Mouse (Mus musculus) limb, embryonic 15.5 days (tissue): ENCODE results near the gene Shisal1. TPM values are rescaled to one million over a fixed set of nuclear protein-coding genes. Genes with fewer than 3 reads are reported as not detected.

ENCODE experiments used
- ATAC-seq: fragments of 200-750 bp; cut with Nextera tagmentation; 2 replicates; pipeline ENCODE4 v1.8.0; 2017; ENCODE audit warnings: low read depth, moderate TSS enrichment; ENCODE audit not compliant: insufficient number of reproducible peaks, low FRiP score, low TSS enrichment
- H3K27ac ChIP-seq: fragments of 300-500 bp; sonication (generic); 2 replicates; pipeline ENCODE4 v1.5.1; 2015; ENCODE audit warnings: moderate library complexity, mild to moderate bottlenecking, inconsistent platforms
- H3K27me3 ChIP-seq: fragments of 300-500 bp; sonication (generic); 2 replicates; pipeline ENCODE4 v1.6.1; 2015; ENCODE audit warnings: inconsistent platforms
- H3K36me3 ChIP-seq: fragments of 300-500 bp; sonication (generic); 2 replicates; pipeline ENCODE4 v1.6.1; 2015; ENCODE audit warnings: inconsistent platforms
- H3K4me1 ChIP-seq: fragments of 300-500 bp; sonication (generic); 2 replicates; pipeline ENCODE4 v1.6.1; 2015; ENCODE audit warnings: inconsistent platforms
- H3K4me2 ChIP-seq: fragments of 300-500 bp; sonication (generic); 2 replicates; pipeline ENCODE4 v1.6.1; 2015; ENCODE audit warnings: mild to moderate bottlenecking, inconsistent platforms
- H3K4me3 ChIP-seq: fragments of 300-500 bp; sonication (generic); 2 replicates; pipeline ENCODE4 v1.5.1; 2015; ENCODE audit warnings: mild to moderate bottlenecking, inconsistent platforms
- H3K9ac ChIP-seq: fragments of 300-500 bp; sonication (generic); 2 replicates; pipeline ENCODE4 v1.6.1; 2015; ENCODE audit warnings: inconsistent platforms
- H3K9me3 ChIP-seq: fragments of 300-500 bp; sonication (generic); 2 replicates; pipeline ENCODE4 v1.6.1; 2016; ENCODE audit warnings: inconsistent platforms
- WGBS: fragments of 180-500 bp; shearing (Covaris S2); methylation state at CpG from one replicate; pipeline ENCODE4 v1.1.7; 2015; 5-methylcytosine and 5-hydroxymethylcytosine counted together
- polyA plus RNA-seq: library from polyadenylated mRNA; unstranded; fragments of >200 nt; fragmentation: Nextera tagmentation; extraction: Ambion mirVana; gene quantifications from 2 replicates; pipeline ENCODE4 v1.2.1, GENCODE M21; 2015

The Shisal1 gene
- polyA plus RNA-seq, result 4.1 and 6.0 TPM in 2 replicates

DNA sequence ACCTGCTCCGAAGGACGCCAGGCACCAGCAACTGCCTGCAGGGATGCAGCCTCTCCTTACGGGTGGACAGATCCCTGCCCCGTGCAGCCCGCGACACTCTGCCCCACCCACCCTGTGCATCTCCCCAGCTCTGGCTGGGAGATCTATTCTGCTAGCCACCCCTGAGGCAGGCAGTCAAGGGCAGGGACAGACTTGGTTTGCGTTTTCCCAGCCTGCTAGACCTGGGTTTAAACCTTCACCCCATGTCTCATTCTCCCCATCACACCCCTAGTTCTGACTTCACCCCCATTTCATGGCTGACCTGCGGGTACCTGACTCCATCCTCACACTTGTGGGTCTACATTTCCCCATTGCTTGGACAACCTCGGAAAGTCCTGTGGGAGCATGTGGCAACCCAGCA lies at the start of gene Shisal1:
Shisal1 (minus strand) TSS at position 101 of the 400 bp plus-strand sequence.
- H3K27ac ChIP-seq, result no peak within 1 kb of the TSS
- no peak for ATAC-seq
- WGBS, result 14% methylated on average over 9 of the region's 9 CpGs
- H3K4me3 ChIP-seq, result peak within 1 kb of the TSS; percentile 51
- H3K4me2 ChIP-seq, result peak within 1 kb of the TSS; percentile 94
- peaks cover 86% of the 10 kb centered on the region for H3K27me3 ChIP-seq
- peaks cover 33% of the 10 kb centered on the region for H3K4me1 ChIP-seq
- H3K9me3 ChIP-seq, result no peaks in the 10 kb centered on the region
- peak within 1 kb of the TSS; percentile 42 for H3K9ac ChIP-seq
- H3K36me3 ChIP-seq, result no peaks in the 10 kb centered on the region

DNA sequence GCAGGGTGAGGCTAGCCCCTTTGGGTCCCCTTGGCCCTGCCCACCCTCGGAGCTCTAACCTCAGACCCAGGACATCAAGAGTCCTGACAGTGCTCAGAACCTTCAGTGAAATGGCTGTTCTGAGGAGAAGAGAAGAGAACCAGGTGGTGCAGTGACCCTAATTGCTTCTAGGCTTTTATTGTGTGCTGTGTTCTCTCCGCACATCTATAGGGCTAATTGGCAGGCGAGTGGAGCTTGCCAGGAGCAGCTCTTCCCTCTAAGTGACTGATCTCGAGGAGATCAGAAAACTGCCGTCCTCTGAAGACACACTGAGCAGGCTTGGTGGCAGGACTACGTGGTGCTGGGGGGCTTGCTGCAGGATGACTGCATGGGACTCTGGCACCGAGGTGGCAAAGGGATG lies 43.6 kb upstream of the Shisal1 start:
- ATAC-seq, result no peak
- H3K4me3 ChIP-seq, result no peak overlapping the region

DNA sequence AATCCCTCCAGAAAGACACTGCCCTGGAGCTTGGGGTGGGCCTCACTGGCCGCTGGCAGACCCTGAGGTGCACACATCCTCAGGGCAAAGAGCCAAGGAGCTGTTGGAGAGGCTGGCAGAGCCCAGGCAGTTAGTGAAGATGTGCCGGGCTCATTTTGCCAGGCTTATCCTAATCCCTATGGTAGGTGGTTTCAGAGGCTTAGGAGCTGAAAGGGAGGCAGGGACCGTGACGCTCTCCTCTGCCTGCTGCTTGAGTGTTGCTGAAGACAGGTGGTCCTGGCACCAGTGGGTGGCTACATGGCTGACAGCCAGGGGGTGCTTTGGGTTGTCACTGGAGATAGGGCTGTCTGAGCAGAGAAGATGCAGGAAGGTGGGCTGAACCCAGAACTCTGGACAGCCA lies 37.4 kb upstream of the Shisal1 start:
- Histone ChIP-seq H3K4me2 (no peak overlapping the region), H3K36me3 (no peaks in the 10 kb centered on the region), H3K4me3 (no peak overlapping the region), H3K27me3 (peaks cover 18% of the 10 kb centered on the region), H3K9me3 (no peaks in the 10 kb centered on the region), H3K27ac (no peak overlapping the region), H3K9ac (no peak overlapping the region), H3K4me1 (peaks cover 32% of the 10 kb centered on the region)
- WGBS, result 66% methylated on average over 4 of the region's 4 CpGs
- no peak for ATAC-seq

More for the DNA sequence above, 43.6 kb upstream of the Shisal1 start:
- Histone ChIP-seq H3K4me2 (no peak overlapping the region), H3K9me3 (no peaks in the 10 kb centered on the region), H3K4me1 (no peaks in the 10 kb centered on the region), H3K36me3 (no peaks in the 10 kb centered on the region), H3K27me3 (no peaks in the 10 kb centered on the region), H3K9ac (no peak overlapping the region), H3K27ac (no peak overlapping the region)
- 43% methylated on average over 7 of the region's 7 CpGs for WGBS

DNA sequence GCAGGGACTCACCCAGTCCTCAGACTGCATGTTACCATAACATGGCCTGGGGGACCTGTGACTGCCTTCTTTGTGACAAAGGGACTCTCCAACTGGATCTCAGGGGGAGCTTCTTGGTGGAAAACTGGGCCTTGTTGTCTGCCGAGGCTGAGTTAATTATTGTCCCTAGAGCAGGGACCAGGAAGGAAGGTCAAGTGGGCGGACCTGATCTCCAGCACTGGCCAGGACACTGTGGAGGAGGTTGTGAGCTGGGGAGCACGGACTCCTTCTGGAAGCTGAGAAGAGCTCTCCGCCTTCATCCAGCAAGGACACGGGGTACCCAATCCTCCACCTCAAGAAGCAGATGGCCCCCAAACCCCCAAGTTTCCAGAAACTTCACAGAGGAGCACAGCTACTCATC lies 36.7 kb upstream of the Shisal1 start:
- Histone ChIP-seq H3K9ac (no peak overlapping the region), H3K4me2 (no peak overlapping the region), H3K4me3 (no peak overlapping the region), H3K36me3 (no peaks in the 10 kb centered on the region), H3K27me3 (peaks cover 24% of the 10 kb centered on the region), H3K4me1 (peaks cover 32% of the 10 kb centered on the region), H3K27ac (no peak overlapping the region), H3K9me3 (no peaks in the 10 kb centered on the region)
- no peak for ATAC-seq
- 62% methylated on average over 5 of the region's 5 CpGs for WGBS

DNA sequence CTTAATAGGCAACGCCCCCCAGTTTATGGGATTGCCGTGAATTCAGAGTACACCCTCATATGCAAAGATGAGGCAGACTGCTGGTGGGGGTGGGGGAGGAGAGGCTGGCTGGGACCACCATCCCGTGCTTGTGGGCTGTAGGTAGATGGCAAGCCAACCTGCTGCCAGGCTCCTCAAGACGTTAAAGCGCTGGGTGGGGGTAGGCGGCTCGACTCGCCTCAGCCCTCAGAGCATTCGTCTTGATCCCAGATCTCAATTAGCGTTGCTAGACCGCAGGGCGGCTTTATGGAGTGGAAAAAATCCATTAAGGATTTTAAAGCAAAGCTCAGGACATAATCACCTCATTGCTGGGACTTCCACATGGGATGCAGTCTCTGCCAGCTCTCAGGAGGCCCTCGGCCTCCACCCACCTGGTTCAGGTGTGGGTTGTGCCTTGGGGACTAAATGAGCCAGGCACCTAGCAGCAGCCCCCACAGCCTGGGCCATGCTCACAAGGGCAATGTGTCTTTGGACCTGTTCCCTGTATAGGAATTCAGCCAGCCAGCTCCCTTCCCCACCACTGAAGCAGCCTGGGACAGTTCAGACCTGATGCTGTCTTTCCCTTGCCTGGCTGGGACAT lies 34.5 kb upstream of the Shisal1 start:
- Histone ChIP-seq H3K9me3 (no peaks in the 10 kb centered on the region), H3K27me3 (peaks cover 26% of the 10 kb centered on the region), H3K36me3 (no peaks in the 10 kb centered on the region), H3K4me1 (peaks cover 32% of the 10 kb centered on the region), H3K4me3 (no peak overlapping the region), H3K27ac (no peak overlapping the region), H3K9ac (no peak overlapping the region), H3K4me2 (no peak overlapping the region)
- ATAC-seq, result 0 out of 2 replicates have a peak, but pooled peaks have one; percentile 36
- WGBS, result 22% methylated on average over 13 of the region's 13 CpGs

DNA sequence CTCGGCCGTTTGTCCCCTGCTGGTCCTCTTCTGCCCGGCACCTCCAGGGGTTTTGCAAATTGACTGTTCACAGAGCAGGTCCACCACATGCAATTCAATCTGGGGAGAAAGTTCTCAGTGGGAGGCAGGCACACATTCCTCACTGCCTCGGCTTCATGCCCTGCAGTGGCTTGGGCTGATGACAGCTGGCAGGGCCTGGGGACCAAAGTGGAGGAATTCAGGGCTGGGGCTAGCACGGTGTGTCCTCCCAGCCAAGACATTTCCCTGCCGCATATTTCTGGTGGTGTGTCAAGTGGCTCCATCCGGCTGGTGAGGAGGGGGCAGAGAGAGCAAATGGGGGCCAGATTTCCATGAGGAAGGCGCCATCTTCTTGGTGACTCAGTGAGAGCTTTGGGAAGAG lies 22.5 kb upstream of the Shisal1 start:
- WGBS, result 27% methylated on average over 8 of the region's 8 CpGs
- ATAC-seq, result no peak
- no peak overlapping the region for H3K9ac ChIP-seq
- H3K4me1 ChIP-seq, result peaks cover 17% of the 10 kb centered on the region
- H3K36me3 ChIP-seq, result no peaks in the 10 kb centered on the region
- H3K27me3 ChIP-seq, result peaks cover 6% of the 10 kb centered on the region
- H3K27ac ChIP-seq, result no peak overlapping the region
- H3K4me3 ChIP-seq, result no peak overlapping the region
- H3K9me3 ChIP-seq, result no peaks in the 10 kb centered on the region
- H3K4me2 ChIP-seq, result no peak overlapping the region

DNA sequence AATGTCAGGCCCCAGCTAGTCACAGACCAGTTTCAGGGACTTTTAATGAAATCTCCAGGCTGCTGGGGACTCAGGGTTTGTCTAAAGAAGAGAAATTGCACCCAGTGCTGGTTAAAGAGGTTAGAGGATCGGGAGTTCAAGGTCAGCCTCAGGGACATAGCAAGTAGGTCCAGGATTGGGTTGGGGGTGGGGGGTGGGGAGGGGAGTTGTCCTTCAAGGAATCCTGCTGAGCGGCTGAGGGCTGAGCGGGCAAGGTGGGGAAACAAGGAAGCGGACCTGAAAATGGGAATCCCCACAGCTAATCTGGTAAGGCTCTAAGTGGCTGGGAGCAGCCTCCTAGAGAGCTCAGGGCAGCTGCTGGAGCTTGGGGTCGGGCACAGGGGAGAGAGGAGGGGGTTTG lies 20.9 kb upstream of the Shisal1 start:
- H3K9ac ChIP-seq, result no peak overlapping the region
- H3K4me3 ChIP-seq, result no peak overlapping the region
- ATAC-seq, result no peak
- H3K9me3 ChIP-seq, result no peaks in the 10 kb centered on the region
- peaks cover 17% of the 10 kb centered on the region for H3K4me1 ChIP-seq
- H3K27ac ChIP-seq, result no peak overlapping the region
- H3K27me3 ChIP-seq, result peaks cover 6% of the 10 kb centered on the region; the same call in 1 of the 2 replicates
- no peak overlapping the region for H3K4me2 ChIP-seq
- H3K36me3 ChIP-seq, result no peaks in the 10 kb centered on the region
- WGBS, result 62% methylated on average over 5 of the region's 5 CpGs

DNA sequence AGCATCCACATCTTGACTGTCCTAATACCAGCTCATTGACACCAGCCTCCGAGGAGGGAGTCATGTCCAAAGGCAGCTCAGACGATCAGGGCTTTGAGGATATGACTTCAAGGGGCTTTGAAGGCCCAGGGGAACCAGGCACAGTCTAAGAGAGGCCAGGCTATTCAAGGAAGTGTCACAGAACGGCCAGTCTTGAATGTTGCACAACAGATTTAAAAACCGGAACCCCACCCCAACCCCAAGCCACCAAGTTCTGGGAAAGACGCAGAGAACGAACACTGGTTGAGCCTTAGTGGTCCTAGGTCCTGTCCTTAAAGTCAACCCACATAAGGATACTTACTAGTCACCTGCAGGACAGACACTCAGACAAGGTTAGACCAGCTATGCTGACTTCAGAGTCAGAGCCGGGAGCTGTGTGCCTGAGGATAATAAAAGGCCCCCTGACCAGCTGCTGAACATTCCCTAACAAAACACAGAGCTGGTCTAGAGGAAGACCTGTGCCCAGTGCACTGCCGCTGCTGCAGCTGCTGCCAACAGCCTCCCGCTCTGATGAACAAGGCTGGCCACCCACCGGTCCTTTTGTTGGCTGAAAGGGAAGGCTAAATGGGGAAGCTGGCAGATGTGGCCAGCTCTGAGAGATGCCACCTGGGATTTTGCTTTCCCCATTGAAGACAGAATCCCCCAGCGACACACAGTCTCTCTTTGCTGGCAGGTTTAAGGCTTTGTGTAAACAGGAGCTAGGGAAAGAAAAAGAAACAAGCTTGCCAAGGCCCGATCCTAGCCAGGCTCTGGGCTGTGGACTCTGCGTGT lies 19.8 kb upstream of the Shisal1 start:
- Histone ChIP-seq H3K4me3 (no peak overlapping the region), H3K27me3 (peaks cover 6% of the 10 kb centered on the region; the same call in 1 of the 2 replicates), H3K27ac (peak overlapping the region; percentile 22; the same call in 1 of the 2 replicates), H3K9me3 (no peaks in the 10 kb centered on the region), H3K9ac (no peak overlapping the region), H3K36me3 (no peaks in the 10 kb centered on the region), H3K4me2 (no peak overlapping the region), H3K4me1 (peaks cover 17% of the 10 kb centered on the region)
- ATAC-seq, result no peak
- WGBS, result 45% methylated on average over 13 of the region's 13 CpGs

DNA sequence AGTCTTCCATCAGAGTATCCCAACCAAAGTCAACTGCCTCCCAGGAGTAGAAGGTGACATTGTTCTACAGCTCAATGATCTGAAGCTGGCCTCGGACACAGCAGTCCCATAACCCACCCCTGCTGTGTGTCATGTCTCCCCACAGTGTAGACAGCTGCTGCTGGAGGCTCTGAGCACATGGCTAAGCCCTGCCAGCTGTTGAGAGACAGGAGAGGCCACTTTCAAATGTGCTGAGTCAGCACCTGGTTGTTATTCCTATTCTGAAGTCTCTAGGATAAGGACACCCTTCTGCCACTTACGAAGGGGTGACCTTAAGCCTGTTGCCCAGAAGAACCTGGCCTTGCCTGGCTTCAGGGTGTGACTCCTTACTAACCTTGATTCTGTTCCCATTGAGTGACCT lies 14.5 kb upstream of the Shisal1 start:
- H3K4me3 ChIP-seq, result no peak overlapping the region
- H3K4me1 ChIP-seq, result no peaks in the 10 kb centered on the region
- ATAC-seq, result 0 out of 2 replicates have a peak, but pooled peaks have one; percentile 35

DNA sequence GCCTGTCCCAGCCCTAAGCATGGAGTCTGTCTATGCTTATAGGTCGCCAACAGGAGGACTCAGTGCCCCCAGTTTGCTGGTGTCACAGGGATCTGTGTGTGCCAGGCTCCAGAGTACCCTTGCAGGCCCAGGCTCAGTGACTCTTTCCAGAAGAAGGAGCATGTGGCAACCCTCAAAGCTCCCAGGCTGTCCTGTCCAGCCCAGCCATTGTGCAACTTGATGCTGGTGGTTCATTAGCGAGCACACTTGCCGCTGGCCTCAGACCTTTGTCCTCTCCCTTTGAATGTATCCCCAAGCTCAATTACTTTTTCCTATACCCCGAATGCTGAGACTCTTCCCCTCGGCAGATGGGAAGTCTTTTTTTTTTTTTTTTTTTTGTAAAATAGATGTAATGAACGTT lies 12.1 kb upstream of the Shisal1 start:
- no peaks in the 10 kb centered on the region for H3K4me1 ChIP-seq
- no peak overlapping the region for H3K4me3 ChIP-seq
- H3K27ac ChIP-seq, result no peak overlapping the region
- no peaks in the 10 kb centered on the region for H3K9me3 ChIP-seq
- no peaks in the 10 kb centered on the region for H3K36me3 ChIP-seq
- 77% methylated on average over 6 of the region's 6 CpGs for WGBS
- no peak overlapping the region for H3K4me2 ChIP-seq
- no peaks in the 10 kb centered on the region for H3K27me3 ChIP-seq
- H3K9ac ChIP-seq, result no peak overlapping the region
- ATAC-seq, result no peak

More for the DNA sequence above, 14.5 kb upstream of the Shisal1 start:
- 73% methylated on average over 2 of the region's 2 CpGs for WGBS
- H3K27ac ChIP-seq, result no peak overlapping the region
- H3K36me3 ChIP-seq, result no peaks in the 10 kb centered on the region
- H3K9ac ChIP-seq, result no peak overlapping the region
- no peak overlapping the region for H3K4me2 ChIP-seq
- H3K27me3 ChIP-seq, result no peaks in the 10 kb centered on the region
- no peaks in the 10 kb centered on the region for H3K9me3 ChIP-seq

DNA sequence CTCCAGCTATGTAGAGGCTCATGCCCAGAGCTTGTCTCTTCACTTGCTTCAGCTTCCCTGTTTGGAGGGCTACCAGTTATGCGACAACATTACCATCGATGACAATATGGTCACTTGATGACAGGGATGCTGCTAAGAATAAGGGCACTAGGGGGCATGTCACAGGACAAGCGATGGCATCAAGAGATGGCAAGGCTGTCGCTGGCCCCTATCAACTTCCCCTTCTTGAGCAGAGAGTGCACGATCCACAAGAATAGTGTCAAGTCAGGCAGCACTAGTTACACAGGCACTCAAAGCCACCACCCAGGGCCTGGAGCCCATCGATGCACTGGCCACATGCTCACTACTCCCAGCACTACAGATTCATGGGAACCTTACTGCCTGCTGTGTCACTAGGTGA lies 8.4 kb upstream of the Shisal1 start:
- H3K9ac ChIP-seq, result no peak overlapping the region
- peaks cover 13% of the 10 kb centered on the region for H3K27me3 ChIP-seq
- peaks cover 9% of the 10 kb centered on the region for H3K4me1 ChIP-seq
- H3K9me3 ChIP-seq, result no peaks in the 10 kb centered on the region
- H3K27ac ChIP-seq, result no peak overlapping the region
- H3K4me3 ChIP-seq, result no peak overlapping the region
- 91% methylated on average over 6 of the region's 6 CpGs for WGBS
- ATAC-seq, result no peak
- no peaks in the 10 kb centered on the region for H3K36me3 ChIP-seq
- no peak overlapping the region for H3K4me2 ChIP-seq

DNA sequence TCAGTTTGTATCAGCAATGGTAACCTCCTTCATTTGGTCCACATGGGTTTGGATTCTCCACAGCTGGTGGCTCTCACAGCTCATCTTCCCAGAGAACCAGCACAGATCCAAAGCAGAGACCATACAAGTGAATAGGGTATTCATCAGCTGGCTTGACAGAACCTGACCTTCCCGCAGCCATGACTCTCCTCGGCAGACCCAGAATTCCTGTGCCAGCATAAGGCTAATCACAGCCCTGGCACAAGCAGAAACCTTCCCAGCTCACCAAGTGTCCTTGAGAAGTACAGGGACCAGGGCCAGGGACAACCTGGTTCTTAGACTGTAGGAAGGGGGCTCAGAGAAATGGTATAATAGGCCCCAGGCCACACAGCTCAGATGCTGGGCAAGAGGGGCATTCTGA lies 6.2 kb upstream of the Shisal1 start:
- no peak overlapping the region for H3K4me3 ChIP-seq
- H3K9me3 ChIP-seq, result no peaks in the 10 kb centered on the region
- no peaks in the 10 kb centered on the region for H3K36me3 ChIP-seq
- H3K9ac ChIP-seq, result no peak overlapping the region
- WGBS, result 90% methylated on average over 2 of the region's 2 CpGs
- no peak overlapping the region for H3K4me2 ChIP-seq
- no peak for ATAC-seq
- H3K4me1 ChIP-seq, result peaks cover 11% of the 10 kb centered on the region
- peaks cover 33% of the 10 kb centered on the region for H3K27me3 ChIP-seq
- no peak overlapping the region for H3K27ac ChIP-seq
